ENCODE assay signal across 11 mouse cellular contexts in genomic region chr8:11322724-11323585, GRCm38 (mm10). TPM values are rescaled to one million over a fixed set of nuclear protein-coding genes. Genes with fewer than 3 reads are reported as not detected.
DNase-seq lines count a peak whose midpoint lies in the region; ATAC-seq and TF ChIP-seq lines count a peak whose summit lies in the region.
"Had no signal": no experiment of that assay in that cellular context is flagged by ENCODE, and none has a peak within 500 bp of the region (broad histone marks: within the 10 kb centered on the region; RNA-seq: fewer than 3 reads in every experiment).

No protein-coding gene starts in this region.

- 77% methylated on average over 5 of the region's 5 CpGs for WGBS in stomach, embryonic 16.5 days
- WGBS in stomach, postnatal 0 days, result 78% methylated on average over 5 of the region's 5 CpGs

- intact Hi-C loops in heart, postnatal 36 days (cut with DNase I), result loop anchor here (1.0 kb wide), 1 partner anchor 10 kb away; no protein-coding TSS in a partner anchor

- DNase-seq in heart, adult 8-10 months (ENCODE audit: low spot score), result peak; percentile 75
- no peak for DNase-seq in heart, postnatal 36 days
- no peak for DNase-seq in stomach, postnatal 0 days (ENCODE audit: low spot score)
- peak; percentile 57 to 74 for DNase-seq in kidney, postnatal 36 days
- DNase-seq in layer of hippocampus, postnatal 36 days, result no peak
- DNase-seq in layer of hippocampus, postnatal 25 days (ENCODE audit: extremely low spot score in 1 of 2, low spot score in 1 of 2), result no peak
- DNase-seq in embryo, embryonic 10 days (ENCODE audit: low spot score), result no peak
- DNase-seq: retina, postnatal 1 day had no signal

- peak overlapping the region; percentile 38; the same call in 1 of the 2 replicates for H3K27ac ChIP-seq in stomach, embryonic 16.5 days (ENCODE audit: low read length)
- no peak overlapping the region for H3K27ac ChIP-seq in stomach, postnatal 0 days (replicated peaks)
- H3K27ac ChIP-seq: hindbrain, embryonic 15.5 days; liver, embryonic 14.5 days had no signal

- H3K4me3 ChIP-seq in stomach, embryonic 16.5 days (replicated peaks; ENCODE audit: low read length), result no peak overlapping the region
- no peak overlapping the region for H3K4me3 ChIP-seq in stomach, postnatal 0 days (ENCODE audit: low read depth, low read length)
- H3K4me3 ChIP-seq: hindbrain, embryonic 15.5 days had no signal

- peak; percentile 37; the same call in 1 of the 2 replicates for ATAC-seq in stomach, embryonic 16.5 days (ENCODE audit: insufficient read depth, low FRiP score)
- no peak for ATAC-seq in stomach, postnatal 0 days (ENCODE audit: low FRiP score, low TSS enrichment)

- peaks cover 17% of the 10 kb centered on the region for H3K4me1 ChIP-seq in stomach, embryonic 16.5 days (ENCODE audit: control insufficient read depth, insufficient read depth, low read length)
- H3K4me1 ChIP-seq in stomach, postnatal 0 days (replicated peaks; ENCODE audit: control insufficient read depth, insufficient read depth), result 0 out of 2 replicates have a peak, but pooled peaks cover 3% of the 10 kb centered on the region

- no peak overlapping the region for H3K9ac ChIP-seq in stomach, embryonic 16.5 days (ENCODE audit: low read length)
- no peak overlapping the region for H3K9ac ChIP-seq in stomach, postnatal 0 days (ENCODE audit: low read length)
- H3K9ac ChIP-seq: hindbrain, embryonic 15.5 days; liver, embryonic 14.5 days had no signal

- no peaks in the 10 kb centered on the region for H3K36me3 ChIP-seq in stomach, embryonic 16.5 days (ENCODE audit: control insufficient read depth, insufficient read depth, low read length)
- H3K36me3 ChIP-seq in stomach, postnatal 0 days (ENCODE audit: control insufficient read depth, insufficient read depth, low read length), result no peaks in the 10 kb centered on the region
- H3K36me3 ChIP-seq: hindbrain, embryonic 15.5 days had no signal

- no peak for TF ChIP-seq EP300 in stomach, postnatal 0 days (optimal IDR thresholded peaks at IDR 0.05)

- no peaks in the 10 kb centered on the region for H3K27me3 ChIP-seq in stomach, embryonic 16.5 days (ENCODE audit: control insufficient read depth, insufficient read depth, low read length)
- H3K27me3 ChIP-seq in stomach, postnatal 0 days (ENCODE audit: control insufficient read depth, insufficient read depth, low read length), result no peaks in the 10 kb centered on the region
- H3K27me3 ChIP-seq: hindbrain, embryonic 15.5 days had no signal

- no peaks in the 10 kb centered on the region for H3K9me3 ChIP-seq in stomach, embryonic 16.5 days (replicated peaks; ENCODE audit: control insufficient read depth, low read length)
- no peaks in the 10 kb centered on the region for H3K9me3 ChIP-seq in stomach, postnatal 0 days (ENCODE audit: control insufficient read depth, low read length)
- H3K9me3 ChIP-seq: hindbrain, embryonic 15.5 days had no signal

- no peak for TF ChIP-seq CTCF in stomach, postnatal 0 days (IDR thresholded peaks at IDR 0.05; ENCODE audit: low read depth)

- H3K4me2 ChIP-seq in stomach, embryonic 16.5 days (ENCODE audit: low read depth, low read length), result no peak overlapping the region
- H3K4me2 ChIP-seq in stomach, postnatal 0 days (replicated peaks; ENCODE audit: low read depth), result no peak overlapping the region
- H3K4me2 ChIP-seq: hindbrain, embryonic 15.5 days had no signal

RNA-seq across cellular contexts. Expression of gene Col4a1, which starts 10.3 kb away (rescaled TPM):
- total RNA-seq in heart, adult 8-10 months (2022), result 100 to 1,000 TPM; 136 to 221 (median 183) TPM
- 100 to 1,000 TPM; 371 to 526 TPM for total RNA-seq in heart, postnatal 36 days (2021)
- 207 and 211 TPM in 2 replicates for polyA plus RNA-seq in stomach, embryonic 16.5 days (2015; fragmentation: Nextera tagmentation; extraction: Ambion mirVana)
- 96.3 and 99.0 TPM in 2 replicates for polyA plus RNA-seq in stomach, postnatal 0 days (2015; fragmentation: Nextera tagmentation; extraction: Ambion mirVana)
- 10 to 100 TPM; 47.7 to 51.9 TPM for total RNA-seq in layer of hippocampus, postnatal 36 days (2021)
- 10 to 100 TPM; 46.0 to 60.0 TPM for total RNA-seq in layer of hippocampus, postnatal 25 days (2021)

RNA-seq across cellular contexts. Expression of gene Col4a2, which starts 10.3 kb away (rescaled TPM):
- total RNA-seq in heart, adult 8-10 months (2022), result 100 to 1,000 TPM in 3 of 4 experiments, 10 to 100 TPM in 1; 93.1 to 141 (median 113) TPM
- 100 to 1,000 TPM; 228 to 282 TPM for total RNA-seq in heart, postnatal 36 days (2021)
- polyA plus RNA-seq in stomach, embryonic 16.5 days (2015; fragmentation: Nextera tagmentation; extraction: Ambion mirVana), result 57.3 and 65.2 TPM in 2 replicates
- 43.4 and 47.2 TPM in 2 replicates for polyA plus RNA-seq in stomach, postnatal 0 days (2015; fragmentation: Nextera tagmentation; extraction: Ambion mirVana)
- 10 to 100 TPM; 46.4 to 57.3 TPM for total RNA-seq in layer of hippocampus, postnatal 36 days (2021)
- 10 to 100 TPM; 45.6 to 61.2 TPM for total RNA-seq in layer of hippocampus, postnatal 25 days (2021)

Comparison
In these comparisons a context has a peak if more than half of its experiments do, and no peak if none do; other contexts are left out.
1. DNase-seq: peak in heart, adult 8-10 months (single experiment) and kidney, postnatal 36 days (2 of 2); none in heart, postnatal 36 days (0 of 2), stomach, postnatal 0 days (single experiment), layer of hippocampus, postnatal 36 days (0 of 2), layer of hippocampus, postnatal 25 days (0 of 2) and embryo, embryonic 10 days (single experiment).